Mouse (Mus musculus) ovary, postnatal 14 days (tissue): ENCODE measurements around the gene Abhd17c.
"Not testable (repeated sequence)": the region's sequence is repeated elsewhere in the genome, so short reads cannot be mapped to it uniquely, and the experiment has no call there.

Source experiments
- DNase-seq: peaks from one replicate; pipeline ENCODE4 v3.0.0; 2022; ENCODE audit warnings: low spot score

Abhd17c gene

DNA sequence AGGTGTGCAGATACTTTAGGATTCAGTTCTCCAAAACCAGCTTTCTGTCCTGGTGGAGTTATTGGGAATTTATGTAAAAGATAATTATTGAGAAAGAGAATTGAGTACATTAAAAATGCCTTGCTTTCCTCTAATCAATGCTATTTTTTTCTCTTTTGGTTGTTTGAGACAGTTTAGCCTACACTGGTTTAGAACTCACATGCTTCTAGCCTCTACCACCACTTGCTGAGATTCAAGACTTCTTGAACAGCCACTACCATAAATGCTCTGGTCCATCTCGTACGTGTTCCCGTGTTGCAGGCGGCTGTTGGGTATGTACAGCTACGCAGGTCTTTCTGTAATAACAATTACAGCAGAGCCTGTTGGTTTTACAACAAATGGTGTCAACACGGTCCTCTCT lies 681 bp upstream of the Abhd17c start:
- DNase-seq: no peak

- peak; percentile 80 for DNase-seq
Observed at GRCm38 (mm10) chr7:84151960-84152334, 254 bp upstream of the Abhd17c start.

DNA sequence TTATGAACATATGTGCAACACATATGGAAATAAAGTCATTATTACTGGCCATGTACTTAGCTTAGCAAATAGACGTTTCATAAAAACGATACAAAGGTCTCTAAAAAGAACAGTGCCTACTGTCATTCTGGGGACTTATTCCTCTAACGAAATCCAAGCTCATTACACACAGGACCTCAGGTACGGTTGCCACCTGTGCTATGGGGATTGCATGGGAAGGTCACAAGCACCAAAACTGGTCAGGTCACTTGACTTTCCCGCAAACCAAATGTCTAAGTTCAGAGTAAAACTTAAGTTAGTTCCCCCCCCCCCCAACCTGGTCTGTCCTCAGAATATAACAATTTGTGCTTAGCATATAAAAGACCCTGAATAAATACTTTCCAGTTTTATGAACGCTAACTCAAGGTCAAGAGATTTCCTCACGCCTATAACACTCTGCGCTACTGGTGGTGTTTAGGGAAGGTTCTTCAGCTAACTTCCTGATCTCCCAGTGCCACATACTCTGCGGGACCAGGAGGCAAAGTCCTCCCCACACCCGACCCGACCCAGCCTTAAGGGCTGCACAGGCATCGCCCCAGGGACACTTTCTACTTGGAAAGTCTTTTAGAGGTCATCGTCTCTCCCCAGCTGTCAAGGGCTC lies 1.2 kb downstream of the Abhd17c start:
- DNase-seq: no peak

DNA sequence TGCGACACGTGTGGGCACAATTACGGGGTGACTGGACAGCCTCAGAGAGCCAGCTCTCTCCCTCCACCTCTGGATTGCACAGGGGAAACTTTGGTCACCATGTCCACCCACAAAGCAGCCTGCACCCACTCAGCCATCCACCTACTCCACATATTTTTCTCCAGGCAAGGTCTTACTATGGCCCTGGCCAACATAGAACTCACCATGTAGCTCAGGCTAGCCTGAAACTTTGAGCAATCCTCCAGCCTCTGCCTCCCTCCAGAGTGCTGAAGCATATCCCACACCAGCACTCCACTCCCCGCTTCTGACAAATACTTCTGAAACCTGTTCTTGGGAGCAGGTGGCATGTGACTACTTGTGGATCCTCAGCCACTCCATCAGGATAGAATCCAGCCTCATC lies 1.9 kb downstream of the Abhd17c start:
- DNase-seq: no peak

DNA sequence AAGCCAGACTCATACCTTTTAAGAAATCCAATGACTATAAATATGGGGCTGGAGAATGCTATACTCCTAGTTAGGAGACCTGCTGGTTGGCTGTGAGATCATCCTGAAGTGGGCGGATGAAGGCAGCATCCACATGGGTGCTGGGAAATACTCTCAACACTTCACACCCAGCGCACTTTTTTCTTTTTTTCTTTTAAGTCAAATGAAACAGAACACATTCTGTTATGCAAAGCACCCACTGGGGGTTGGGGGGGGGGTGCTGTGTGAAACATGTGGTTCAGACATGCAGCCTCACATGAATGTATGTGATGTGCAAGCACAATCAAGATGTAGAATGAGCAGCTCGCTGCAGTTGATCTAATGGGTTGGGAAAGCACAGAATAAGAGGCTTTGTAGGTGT lies 2.8 kb downstream of the Abhd17c start:
- no peak for DNase-seq

DNA sequence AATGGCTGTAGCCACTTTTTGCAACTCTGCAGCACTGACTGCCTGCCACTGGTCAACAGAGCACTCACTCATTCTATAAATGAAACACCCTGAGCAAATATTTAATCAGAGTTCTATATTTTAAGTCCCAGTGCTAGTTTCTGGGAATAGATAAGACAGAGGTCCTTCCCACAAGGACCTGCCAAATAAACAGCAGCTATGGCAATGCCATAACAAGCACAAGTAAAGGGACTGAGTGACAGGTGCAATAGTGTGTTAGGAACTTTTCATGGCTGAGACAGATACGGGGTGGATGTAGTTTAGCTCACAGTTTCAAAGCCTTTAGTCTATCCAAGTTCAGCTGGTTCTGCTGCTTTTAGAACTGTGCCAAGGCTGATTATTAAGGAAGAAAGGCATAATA lies 3.9 kb downstream of the Abhd17c start:
- DNase-seq: no peak

GRCm38 (mm10) chr7:84145633-84146032 lies 6.1 kb downstream of the Abhd17c start:
- no peak for DNase-seq

- DNase-seq: no peak
Observed at GRCm38 (mm10) chr7:84142736-84143473, 8.8 kb downstream of the Abhd17c start.

- no peak for DNase-seq
Observed at GRCm38 (mm10) chr7:84142196-84142595, 9.5 kb downstream of the Abhd17c start.

DNA sequence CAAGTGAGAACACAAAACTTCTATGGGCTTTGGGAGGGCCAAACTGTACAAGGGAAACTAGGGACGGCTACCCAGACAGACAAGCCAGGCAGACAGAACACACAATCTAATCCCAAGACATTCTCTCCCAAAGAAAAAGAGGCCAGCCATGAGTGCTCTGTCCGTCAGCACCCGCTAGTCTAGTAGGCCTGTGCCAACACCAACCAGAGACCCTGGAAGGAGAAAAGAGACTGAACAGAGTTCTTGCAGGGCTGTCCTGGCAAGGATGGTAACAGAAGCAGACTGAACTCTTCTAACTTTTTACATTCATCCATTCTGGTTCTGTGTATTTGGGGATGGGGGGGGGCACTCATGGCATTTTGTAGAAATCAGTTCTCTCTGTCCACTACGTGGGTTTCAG lies 12.1 kb downstream of the Abhd17c start:
- no peak for DNase-seq

- no peak for DNase-seq
Observed at GRCm38 (mm10) chr7:84138731-84139130, 13.0 kb downstream of the Abhd17c start.

- DNase-seq: no peak
Observed at GRCm38 (mm10) chr7:84137779-84138178, 13.9 kb downstream of the Abhd17c start.

DNA sequence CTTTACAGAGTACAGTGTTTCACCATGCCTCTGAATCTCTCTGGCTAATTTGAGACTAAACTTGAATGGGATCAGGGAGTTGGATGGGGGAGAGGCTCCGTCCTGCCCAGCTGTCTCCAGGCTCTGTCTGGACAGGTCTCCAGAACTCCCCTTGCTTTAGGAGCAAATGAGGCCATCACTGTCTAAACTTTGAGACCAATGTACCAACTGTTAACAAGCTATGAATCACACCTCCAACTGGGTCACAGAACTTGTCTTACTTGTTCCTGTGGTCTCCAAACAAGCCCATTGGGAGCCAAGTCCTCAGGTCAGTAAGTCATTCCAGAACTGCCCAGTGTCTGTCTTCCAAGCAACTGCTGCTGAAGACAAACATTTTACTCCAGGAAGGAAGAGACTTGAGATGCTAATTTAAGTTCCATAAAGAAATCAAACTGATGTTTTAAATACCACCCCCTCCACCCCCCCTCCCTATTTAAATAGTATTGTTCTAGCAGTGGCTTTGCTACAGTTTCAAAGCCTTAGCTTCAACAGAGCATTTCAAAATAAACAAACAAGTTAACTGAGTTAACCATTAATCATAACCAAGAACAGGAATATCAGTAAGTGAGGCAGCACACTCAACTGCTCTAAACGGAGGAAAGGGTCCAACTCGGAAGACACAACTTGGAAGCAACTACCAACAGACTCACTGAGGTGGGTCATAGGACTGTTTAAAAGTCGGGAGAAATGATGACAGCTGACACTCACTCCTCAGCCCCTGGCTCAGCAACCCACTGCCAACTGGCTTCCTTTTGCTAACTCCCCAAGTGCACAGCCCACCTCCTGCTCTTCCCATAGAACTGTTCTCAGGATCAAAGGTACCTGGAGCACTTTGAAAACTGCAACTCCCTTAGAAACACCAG lies 15.6 kb downstream of the Abhd17c start:
- DNase-seq: no peak

GRCm38 (mm10) chr7:84132704-84133103 lies 19.0 kb downstream of the Abhd17c start:
- no peak for DNase-seq

- DNase-seq: no peak
Observed at GRCm38 (mm10) chr7:84131736-84132135, 20.0 kb downstream of the Abhd17c start.

- no peak for DNase-seq
Observed at GRCm38 (mm10) chr7:84128661-84129060, 23.0 kb downstream of the Abhd17c start.

GRCm38 (mm10) chr7:84125730-84126129 lies 26.0 kb downstream of the Abhd17c start:
- no peak for DNase-seq

- not testable (repeated sequence) for DNase-seq
Observed at GRCm38 (mm10) chr7:84123651-84124050, 28.0 kb downstream of the Abhd17c start.

GRCm38 (mm10) chr7:84121778-84122177 lies 29.9 kb downstream of the Abhd17c start:
- DNase-seq: no peak

DNA sequence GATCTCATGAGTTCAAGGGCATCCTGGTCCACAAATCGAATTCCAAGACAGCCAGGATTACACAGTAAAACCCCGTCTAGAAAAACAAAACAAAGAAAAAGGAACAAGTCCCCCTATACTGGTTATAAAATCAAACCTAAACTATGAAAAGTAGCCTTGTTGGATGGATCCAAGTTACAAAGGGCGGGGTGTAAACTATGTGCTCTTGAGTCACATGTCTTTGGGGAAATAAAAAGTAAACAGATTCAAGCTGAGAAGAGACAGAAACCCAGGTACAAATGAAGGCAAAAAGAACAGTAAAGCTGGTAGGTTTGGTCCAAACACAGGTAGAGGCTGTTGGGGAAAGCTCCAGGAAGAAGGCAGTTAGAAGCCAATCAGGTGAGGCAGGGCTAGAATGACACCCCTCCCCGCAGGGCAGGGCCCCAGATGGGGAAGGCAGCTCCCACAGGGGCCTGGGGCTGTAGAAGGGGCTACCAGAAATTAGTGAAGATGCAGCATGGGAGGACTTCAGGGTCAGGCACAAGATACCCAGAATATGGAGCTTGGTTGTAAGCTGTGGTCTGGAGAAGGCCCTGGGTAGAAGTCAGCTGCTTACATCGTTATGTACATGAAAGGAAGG lies 31.4 kb downstream of the Abhd17c start:
- no peak for DNase-seq

- DNase-seq: no peak
Observed at GRCm38 (mm10) chr7:84119216-84120105, 32.2 kb downstream of the Abhd17c start.
